In the genomic region with DNA sequence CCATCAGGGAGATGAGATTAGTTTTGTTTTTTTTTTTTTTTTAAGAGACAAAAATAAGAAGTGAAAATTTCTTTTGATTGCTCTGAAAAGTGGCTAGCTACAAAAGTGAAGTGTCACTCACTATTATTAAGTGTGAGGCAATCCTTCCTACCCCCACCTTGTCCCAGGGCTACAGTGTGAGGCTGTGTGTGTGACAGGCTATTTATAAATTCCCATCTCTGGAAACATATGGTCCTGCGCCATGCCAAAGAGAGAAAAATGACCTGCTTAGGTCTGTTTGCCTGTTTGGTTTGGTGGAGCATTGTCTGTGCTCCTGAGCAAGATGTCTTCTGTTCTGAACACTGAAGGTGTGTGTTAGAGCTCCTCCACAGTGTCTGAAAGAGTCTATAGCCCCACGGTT, we compare ENCODE assay signal across 16 mouse cellular contexts.
DNase-seq lines count a peak whose midpoint lies in the region; ATAC-seq and TF ChIP-seq lines count a peak whose summit lies in the region.
"Had no signal": no experiment of that assay in that cellular context is flagged by ENCODE, and none has a peak within 500 bp of the region (broad histone marks: within the 10 kb centered on the region; RNA-seq: fewer than 3 reads in every experiment).

No protein-coding gene starts in this region.

- DNase-seq in heart, postnatal 0 days (ENCODE audit: low spot score): peak; percentile 40
- no peak for DNase-seq in heart, embryonic 10.5 days (ENCODE audit: low spot score)
- DNase-seq in brain, embryonic 14.5 days (ENCODE audit: low read depth): peak; percentile 14
- DNase-seq in cerebellum, adult 9-11 months: peak; percentile 93
- DNase-seq in frontal cortex, adult 2 months (ENCODE audit: extremely low spot score in 1 of 2, low spot score in 1 of 2): no peak
- DNase-seq in frontal cortex, postnatal 10 days (ENCODE audit: low spot score in 2 of 2): no peak
- no peak for DNase-seq in urinary bladder, adult 18-20 months (ENCODE audit: low spot score in 2 of 2)
- DNase-seq: adrenal gland, adult 2 months; lung, postnatal 14 days had no signal

- H3K9ac ChIP-seq in heart, postnatal 0 days (replicated peaks; ENCODE audit: low read depth, low read length): no peak overlapping the region
- H3K9ac ChIP-seq: forebrain, postnatal 0 days; liver, embryonic 14.5 days; midbrain, embryonic 12.5 days had no signal

- no peaks in the 10 kb centered on the region for H3K9me3 ChIP-seq in heart, postnatal 0 days (replicated peaks; ENCODE audit: control insufficient read depth, low read length)
- no peaks in the 10 kb centered on the region for H3K9me3 ChIP-seq in heart, embryonic 10.5 days
- H3K9me3 ChIP-seq: limb, embryonic 10.5 days; midbrain, embryonic 12.5 days had no signal

- peak; percentile 78 for ATAC-seq in heart, postnatal 0 days (ENCODE audit: insufficient read depth, low read depth)
- peak; percentile 70 for ATAC-seq in megakaryocyte progenitor cell, adult 5-6 weeks (replicated peaks; ENCODE audit: poor library complexity)

- no peak overlapping the region for H3K4me3 ChIP-seq in heart, postnatal 0 days (ENCODE audit: low read depth, low read length)
- no peak overlapping the region for H3K4me3 ChIP-seq in heart, embryonic 10.5 days
- H3K4me3 ChIP-seq: layer of hippocampus, adult 2 months; limb, embryonic 10.5 days; midbrain, embryonic 12.5 days; myocyte had no signal

- no peak for TF ChIP-seq POLR2A in brain, embryonic 14.5 days (IDR thresholded peaks at IDR 0.05; ENCODE audit: borderline replicate concordance, extremely low read depth, insufficient read depth, insufficient read length, poor library complexity, severe bottlenecking)

- TF ChIP-seq CTCF in heart, postnatal 0 days (IDR thresholded peaks at IDR 0.05; ENCODE audit: low read depth): no peak
- TF ChIP-seq CTCF in brain, embryonic 14.5 days (IDR thresholded peaks at IDR 0.05; ENCODE audit: borderline replicate concordance, extremely low read depth, insufficient read depth, insufficient read length): no peak

- H3K27ac ChIP-seq in heart, postnatal 0 days (ENCODE audit: low read depth): no peak overlapping the region
- H3K27ac ChIP-seq in heart, embryonic 10.5 days: no peak overlapping the region
- H3K27ac ChIP-seq: layer of hippocampus, adult 2 months; limb, embryonic 10.5 days; liver, embryonic 14.5 days; midbrain, embryonic 12.5 days had no signal

- H3K27me3 ChIP-seq in heart, postnatal 0 days (ENCODE audit: control insufficient read depth, insufficient read depth, low read length): no peaks in the 10 kb centered on the region
- H3K27me3 ChIP-seq in heart, embryonic 10.5 days (ENCODE audit: insufficient read depth, poor library complexity, severe bottlenecking): no peaks in the 10 kb centered on the region
- H3K27me3 ChIP-seq: midbrain, embryonic 12.5 days had no signal

- H3K36me3 ChIP-seq in heart, postnatal 0 days (replicated peaks; ENCODE audit: control insufficient read depth, insufficient read depth, low read length): no peaks in the 10 kb centered on the region
- H3K36me3 ChIP-seq in heart, embryonic 10.5 days: no peaks in the 10 kb centered on the region
- H3K36me3 ChIP-seq: limb, embryonic 10.5 days; midbrain, embryonic 12.5 days had no signal

- H3K4me1 ChIP-seq in heart, postnatal 0 days (ENCODE audit: control insufficient read depth, insufficient read depth): peaks cover 5% of the 10 kb centered on the region; the same call in 1 of the 2 replicates
- peaks cover 9% of the 10 kb centered on the region for H3K4me1 ChIP-seq in heart, embryonic 10.5 days
- H3K4me1 ChIP-seq: limb, embryonic 10.5 days; midbrain, embryonic 12.5 days had no signal

- TF ChIP-seq EP300 in heart, postnatal 0 days (IDR thresholded peaks at IDR 0.05; ENCODE audit: low read depth): no peak

- 45% methylated on average over 2 of the region's 2 CpGs for WGBS in heart, postnatal 0 days
- WGBS in heart, embryonic 10.5 days: 52% methylated on average over 2 of the region's 2 CpGs

- H3K4me2 ChIP-seq in heart, postnatal 0 days (ENCODE audit: low read depth, low read length): no peak overlapping the region
- H3K4me2 ChIP-seq: midbrain, embryonic 12.5 days had no signal

Comparison
In these comparisons a context has a peak if more than half of its experiments do, and no peak if none do; other contexts are left out.
1. DNase-seq: peak in heart, postnatal 0 days (single experiment), brain, embryonic 14.5 days (single experiment) and cerebellum, adult 9-11 months (single experiment); none in heart, embryonic 10.5 days (single experiment), frontal cortex, adult 2 months (0 of 2), frontal cortex, postnatal 10 days (0 of 2) and urinary bladder, adult 18-20 months (0 of 2).